Mouse (Mus musculus): ENCODE results near the gene Serpina1f. TPM values are rescaled to one million over a fixed set of nuclear protein-coding genes. Genes with fewer than 3 reads are reported as not detected.

Serpina1f gene
- polyA plus RNA-seq, 1 experiment from 2014 or later, result not detected

DNA sequence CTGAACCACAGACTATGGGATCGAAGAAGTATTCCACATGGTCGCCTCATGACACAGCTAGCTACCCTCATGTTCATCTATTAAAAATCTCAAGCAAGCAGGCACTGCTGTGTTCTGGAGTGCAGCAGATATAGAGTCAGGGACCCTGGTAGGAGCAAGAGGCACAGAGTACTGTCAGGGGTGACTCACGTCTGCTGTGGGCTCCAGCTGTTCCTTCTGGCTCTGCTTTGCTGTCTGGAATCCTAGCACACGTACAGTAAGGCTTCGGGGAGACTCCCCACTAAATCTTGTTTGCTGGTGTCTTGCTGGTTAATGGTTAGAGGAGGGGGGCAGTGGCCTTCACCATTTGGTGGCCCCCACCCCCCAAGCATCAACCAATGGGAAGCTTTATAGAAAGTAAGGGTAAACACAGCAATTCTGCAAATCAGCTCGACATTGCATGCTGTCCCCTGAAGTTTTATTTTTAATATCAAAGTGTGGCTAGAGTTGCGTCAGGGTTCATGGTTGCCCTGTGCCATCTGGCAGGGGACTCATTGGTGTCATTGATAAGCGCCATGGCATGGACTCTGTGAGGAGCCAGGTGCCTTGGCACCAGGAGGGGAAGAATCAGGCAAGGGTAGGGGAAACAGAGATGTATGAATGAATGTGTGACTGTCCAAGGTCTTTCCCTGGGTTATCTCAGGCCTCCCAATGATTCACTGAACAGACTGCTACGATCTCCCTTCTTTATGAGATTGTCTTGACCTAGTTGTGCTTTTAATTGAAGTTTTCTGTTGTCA is 38.3 kb downstream of the Serpina1f start, which contains the start of gene Serpina6:
Gene Serpina6 (minus strand): TSS at position 365 of the 779 bp plus-strand sequence.
- Histone ChIP-seq H3K4me1 (no peaks in the 10 kb centered on the region), H3K36me3 (replicated peaks) (no peaks in the 10 kb centered on the region), H3K4me3 (no peak within 1 kb of the TSS), H3K27ac (no peak within 1 kb of the TSS), H3K9me3 (no peaks in the 10 kb centered on the region), H3K27me3 (ENCODE audit: poor library complexity, severe bottlenecking) (no peaks in the 10 kb centered on the region)
- DNase-seq (ENCODE audit: extremely low spot score, low spot score), result no peak
- WGBS, result 85% methylated on average over 9 of the region's 9 CpGs

DNA sequence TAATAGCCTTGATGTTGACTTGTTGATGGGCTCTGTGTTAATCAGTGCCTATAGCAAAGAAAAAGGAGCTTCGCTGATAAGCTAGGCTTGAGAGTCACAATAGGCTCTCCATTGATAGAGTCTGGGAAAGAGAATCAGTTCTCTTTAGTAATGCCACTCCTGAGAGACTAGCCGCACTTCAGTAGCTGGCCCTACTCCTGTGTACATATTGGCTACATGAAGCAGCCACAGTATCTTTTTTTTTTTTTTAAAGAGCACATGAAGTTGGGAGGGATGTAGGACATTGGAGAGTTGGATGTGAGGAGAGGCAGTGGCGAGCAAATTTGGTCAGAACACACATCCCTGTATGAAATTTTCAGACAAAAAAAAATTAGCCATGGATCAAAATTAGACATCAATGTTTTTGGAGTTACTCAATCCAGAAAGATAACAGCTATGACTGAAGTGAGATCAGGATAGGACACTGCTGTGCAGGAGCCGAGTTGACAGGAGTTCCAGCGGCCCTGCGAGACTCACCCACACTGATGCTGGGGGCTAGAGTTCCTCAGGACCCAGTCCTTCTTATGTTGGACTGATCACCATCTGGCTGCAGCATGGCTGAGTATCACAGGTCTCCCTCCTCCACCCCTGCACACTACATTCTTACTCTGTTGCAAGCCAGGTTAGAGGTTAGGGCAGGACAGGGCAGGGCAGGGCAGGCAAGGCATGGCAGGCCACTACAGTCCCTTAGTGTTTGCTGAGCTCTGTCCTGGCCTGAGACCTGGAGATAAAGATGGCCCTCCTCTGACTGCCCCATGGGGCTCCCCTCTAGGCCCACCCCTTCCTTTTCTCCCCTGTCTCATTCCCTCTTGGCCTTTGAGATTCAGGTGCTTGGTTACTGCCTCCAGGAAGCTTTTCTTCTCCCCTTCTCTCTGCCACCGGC is 39.9 kb downstream of the Serpina1f start:
- no peak overlapping the region for H3K4me3 ChIP-seq
- 88% methylated on average over 7 of the region's 7 CpGs for WGBS
- no peaks in the 10 kb centered on the region for H3K27me3 ChIP-seq (ENCODE audit: poor library complexity, severe bottlenecking)
- no peak for DNase-seq (ENCODE audit: extremely low spot score, low spot score)
- no peaks in the 10 kb centered on the region for H3K36me3 ChIP-seq (replicated peaks)
- no peaks in the 10 kb centered on the region for H3K9me3 ChIP-seq
- H3K27ac ChIP-seq, result no peak overlapping the region
- H3K4me1 ChIP-seq, result no peaks in the 10 kb centered on the region

DNA sequence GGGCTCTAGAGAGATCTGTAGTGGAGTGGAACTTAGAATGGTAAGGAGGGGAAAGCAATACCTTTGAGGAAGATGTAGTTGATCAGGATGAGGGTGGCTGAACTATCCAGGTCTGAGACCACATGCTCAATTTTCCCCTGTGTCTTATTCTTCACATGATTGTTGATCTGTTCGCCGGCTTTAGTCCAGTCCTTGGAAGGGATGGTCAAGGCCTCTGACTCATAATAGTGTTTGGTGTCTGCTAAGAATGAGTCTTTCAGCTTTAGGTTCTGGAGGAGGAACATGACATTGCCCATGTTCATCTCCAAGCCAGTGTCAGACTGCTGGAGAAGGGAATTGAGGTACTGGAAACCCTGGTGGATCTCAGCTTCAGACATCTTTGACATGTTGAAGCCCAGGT is 41.5 kb downstream of the Serpina1f start:
- Histone ChIP-seq H3K4me3 (no peak overlapping the region), H3K36me3 (replicated peaks) (no peaks in the 10 kb centered on the region), H3K4me1 (no peaks in the 10 kb centered on the region), H3K9me3 (no peaks in the 10 kb centered on the region), H3K27ac (no peak overlapping the region), H3K27me3 (ENCODE audit: poor library complexity, severe bottlenecking) (no peaks in the 10 kb centered on the region)
- WGBS, result 98% methylated on average over 2 of the region's 2 CpGs
- no peak for DNase-seq (ENCODE audit: extremely low spot score, low spot score)

- no peak overlapping the region for H3K4me3 ChIP-seq
- WGBS, result 84% methylated on average over 2 of the region's 2 CpGs
- H3K27ac ChIP-seq, result no peak overlapping the region
- no peaks in the 10 kb centered on the region for H3K36me3 ChIP-seq (replicated peaks)
- H3K9me3 ChIP-seq, result no peaks in the 10 kb centered on the region
- H3K4me1 ChIP-seq, result no peaks in the 10 kb centered on the region
- H3K27me3 ChIP-seq (ENCODE audit: poor library complexity, severe bottlenecking), result no peaks in the 10 kb centered on the region
- DNase-seq (ENCODE audit: extremely low spot score, low spot score), result no peak
Observed at GRCm38 (mm10) chr12:103646314-103646713, 49.0 kb downstream of the Serpina1f start.

DNA sequence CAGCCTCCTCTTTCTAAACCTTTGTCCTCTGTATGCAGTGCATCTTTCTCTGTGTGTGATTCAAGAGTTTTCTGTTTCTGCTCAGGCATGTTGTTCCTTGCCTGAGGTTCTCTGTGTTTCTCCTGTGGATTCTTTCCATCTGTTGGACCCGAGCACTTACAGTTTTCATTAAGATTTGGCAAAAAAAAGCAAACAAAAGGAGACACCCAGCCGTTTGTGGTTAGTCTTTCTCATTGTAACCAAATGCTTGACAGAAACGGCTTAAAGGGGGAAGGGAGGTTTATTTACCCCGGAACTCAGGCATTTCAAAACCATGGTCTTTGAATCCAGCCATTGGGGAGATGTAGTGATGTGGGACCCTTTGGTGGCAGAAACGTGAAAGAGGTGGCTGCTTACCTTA is 50.7 kb downstream of the Serpina1f start:
- H3K27me3 ChIP-seq (ENCODE audit: poor library complexity, severe bottlenecking), result no peaks in the 10 kb centered on the region
- H3K27ac ChIP-seq, result no peak overlapping the region
- DNase-seq (ENCODE audit: extremely low spot score, low spot score), result no peak
- H3K4me3 ChIP-seq, result no peak overlapping the region
- H3K36me3 ChIP-seq (replicated peaks), result no peaks in the 10 kb centered on the region
- no peaks in the 10 kb centered on the region for H3K9me3 ChIP-seq
- no peaks in the 10 kb centered on the region for H3K4me1 ChIP-seq
- 38% methylated on average over 5 of the region's 5 CpGs for WGBS

- no peak overlapping the region for H3K27ac ChIP-seq
- no peaks in the 10 kb centered on the region for H3K36me3 ChIP-seq (replicated peaks)
- DNase-seq (ENCODE audit: extremely low spot score, low spot score), result no peak
- no peaks in the 10 kb centered on the region for H3K4me1 ChIP-seq
- no peaks in the 10 kb centered on the region for H3K9me3 ChIP-seq
- 84% methylated on average over 3 of the region's 3 CpGs for WGBS
- no peak overlapping the region for H3K4me3 ChIP-seq
- no peaks in the 10 kb centered on the region for H3K27me3 ChIP-seq (ENCODE audit: poor library complexity, severe bottlenecking)
Observed at GRCm38 (mm10) chr12:103643818-103644217, 51.5 kb downstream of the Serpina1f start.

DNA sequence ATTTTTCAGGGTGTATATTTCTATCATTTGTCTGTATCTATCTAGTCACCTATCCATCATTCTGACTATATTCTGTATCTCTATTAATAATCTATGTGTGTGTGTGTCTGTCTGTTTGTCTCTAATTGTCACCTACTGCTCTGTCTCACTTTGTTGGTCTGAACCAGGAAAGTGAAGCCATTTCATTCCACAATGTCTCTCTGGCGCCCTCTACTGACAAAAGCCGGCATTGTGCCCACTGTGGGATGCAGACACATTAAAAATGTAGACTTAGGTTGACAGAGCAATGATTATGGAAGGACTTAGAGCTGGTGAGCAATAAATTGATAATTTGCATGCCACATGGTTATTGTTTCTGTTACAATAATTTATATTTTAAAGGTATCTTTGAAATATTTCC is 52.0 kb downstream of the Serpina1f start:
- peak; percentile 79 for DNase-seq (ENCODE audit: extremely low spot score, low spot score)
- Histone ChIP-seq H3K4me1 (no peaks in the 10 kb centered on the region), H3K27ac (no peak overlapping the region), H3K9me3 (no peaks in the 10 kb centered on the region), H3K27me3 (ENCODE audit: poor library complexity, severe bottlenecking) (no peaks in the 10 kb centered on the region), H3K4me3 (no peak overlapping the region), H3K36me3 (replicated peaks) (no peaks in the 10 kb centered on the region)
- 1% methylated on average over 2 of the region's 2 CpGs for WGBS

Other genes starting within 250 kb of the Serpina1f start
- gene Ifi27l2b, start 238.3 kb downstream of the Serpina1f start, polyA plus RNA-seq (2016; fragmentation: Nextera tagmentation; extraction: Ambion mirVana), result not detected in 2 replicates
- 2.8 and 3.3 TPM in 2 replicates for gene Ppp4r4, start 163.2 kb downstream of the Serpina1f start, polyA plus RNA-seq (2016; fragmentation: Nextera tagmentation; extraction: Ambion mirVana)
- gene Serpina10, start 64.1 kb downstream of the Serpina1f start, polyA plus RNA-seq (2016; fragmentation: Nextera tagmentation; extraction: Ambion mirVana), result not detected in 2 replicates
- not detected in 2 replicates for gene Serpina6, start 38.3 kb downstream of the Serpina1f start, polyA plus RNA-seq (2016; fragmentation: Nextera tagmentation; extraction: Ambion mirVana)
- not detected in 2 replicates for gene Serpina16, start 19.4 kb downstream of the Serpina1f start, polyA plus RNA-seq (2016; fragmentation: Nextera tagmentation; extraction: Ambion mirVana)
- gene Serpina1d, start 78.1 kb upstream of the Serpina1f start, polyA plus RNA-seq (2016; fragmentation: Nextera tagmentation; extraction: Ambion mirVana), result not detected in 2 replicates
- 0.10 TPM in 1 of 2 replicates, not detected in the other for gene Serpina1b, start 134.8 kb upstream of the Serpina1f start, polyA plus RNA-seq (2016; fragmentation: Nextera tagmentation; extraction: Ambion mirVana)
- not detected in 2 replicates for gene Serpina1a, start 168.0 kb upstream of the Serpina1f start, polyA plus RNA-seq (2016; fragmentation: Nextera tagmentation; extraction: Ambion mirVana)
- not detected in 2 replicates for gene Serpina1c, start 209.4 kb upstream of the Serpina1f start, polyA plus RNA-seq (2016; fragmentation: Nextera tagmentation; extraction: Ambion mirVana)